Mouse (Mus musculus): ENCODE data around the gene Ints11. TPM values are rescaled to one million over a fixed set of nuclear protein-coding genes. Genes with fewer than 3 reads are reported as not detected.
A peak's percentile ranks its signal among the peaks of the same experiment; 100 is the strongest.

Ints11 gene
- total and polyA plus RNA-seq, 3 experiments = 77.1 to 103 (median 83.9) TPM

GRCm38 (mm10) chr4:155856071-155856470, 13.3 kb upstream of the Ints11 start:
- Histone ChIP-seq H3K9ac (ENCODE audit: insufficient read depth, low read depth) (no peak overlapping the region), H3K36me3 (replicated peaks in 1 of 2; ENCODE audit: control insufficient read depth in 1 of 2, insufficient read depth in 1 of 2, low read length in 1 of 2) (peaks cover 71 to 94% of the 10 kb centered on the region in 2 experiments), H3K4me3 (replicated peaks in 1 of 3; ENCODE audit: low read depth in 2 of 3, low read length in 2 of 3, poor library complexity in 1 of 3) (no peak overlapping the region), H3K4me2 (ENCODE audit: insufficient read depth, low read depth, poor library complexity, severe bottlenecking) (no peak overlapping the region), H3K9me3 (replicated peaks; ENCODE audit: low read length) (no peaks in the 10 kb centered on the region), H3K4me1 (ENCODE audit: control insufficient read depth in 1 of 2, insufficient read depth in 2 of 2) (peaks cover 12 to 21% of the 10 kb centered on the region in 2 experiments), H3K79me2 (replicated peaks; ENCODE audit: control insufficient read depth, extremely low read depth, insufficient read depth, poor library complexity, severe bottlenecking) (peaks cover 4% of the 10 kb centered on the region; the same call in 1 of the 2 replicates), H3K27me3 (replicated peaks) (no peaks in the 10 kb centered on the region), H3K27ac (ENCODE audit: insufficient read depth, low read depth) (no peak overlapping the region)
- dilution Hi-C loops (cut with MboI; ENCODE audit: extremely low pct_ligation_motif_present, extremely low pct_unique_long_range_greater_than_20kb, low sequenced_read_pairs) = no loop called here
- no peak for TF ChIP-seq JUN (IDR thresholded peaks at IDR 0.05; ENCODE audit: insufficient read depth, low read depth, low read length)
- no peak for TF ChIP-seq POLR2AphosphoS2 (IDR thresholded peaks at IDR 0.05; ENCODE audit: low read depth, low read length)
- TF ChIP-seq JUND (conservative IDR thresholded peaks at IDR 0.05; ENCODE audit: low read depth, low read length) = no peak
- in situ Hi-C loops (cut with MboI; ENCODE audit: low pct_ligation_motif_present, low pct_unique_long_range_greater_than_20kb, low sequenced_read_pairs) = no loop called here
- DNase-seq (ENCODE audit: extremely low read depth) = no peak

GRCm38 (mm10) chr4:155856881-155857280, 12.5 kb upstream of the Ints11 start:
- in situ Hi-C loops (cut with MboI; ENCODE audit: low pct_ligation_motif_present, low pct_unique_long_range_greater_than_20kb, low sequenced_read_pairs) = no loop called here
- dilution Hi-C loops (cut with MboI; ENCODE audit: extremely low pct_ligation_motif_present, extremely low pct_unique_long_range_greater_than_20kb, low sequenced_read_pairs) = no loop called here
- H3K27me3 ChIP-seq (replicated peaks) = no peaks in the 10 kb centered on the region
- H3K79me2 ChIP-seq (replicated peaks; ENCODE audit: control insufficient read depth, extremely low read depth, insufficient read depth, poor library complexity, severe bottlenecking) = no peaks in the 10 kb centered on the region
- no peak overlapping the region for H3K9ac ChIP-seq (ENCODE audit: insufficient read depth, low read depth)
- no peak for DNase-seq (ENCODE audit: extremely low read depth)
- TF ChIP-seq HCFC1 (IDR thresholded peaks at IDR 0.05; ENCODE audit: low read depth, low read length) = no peak
- no peak for TF ChIP-seq MYC (IDR thresholded peaks at IDR 0.05; ENCODE audit: low read depth, low read length)
- TF ChIP-seq CHD1 (IDR thresholded peaks at IDR 0.05; ENCODE audit: low read depth, low read length) = no peak
- TF ChIP-seq E2F4 (IDR thresholded peaks at IDR 0.05; ENCODE audit: insufficient replicate concordance, low read depth, low read length) = no peak
- no peak for TF ChIP-seq PAX5 (IDR thresholded peaks at IDR 0.05; ENCODE audit: low read length)
- no peak for TF ChIP-seq IRF4 (IDR thresholded peaks at IDR 0.05; ENCODE audit: low read depth, low read length)
- TF ChIP-seq ZNF384 (IDR thresholded peaks at IDR 0.05; ENCODE audit: low read depth, low read length) = no peak
- no peak for TF ChIP-seq UBTF (IDR thresholded peaks at IDR 0.05; ENCODE audit: low read depth, low read length)
- TF ChIP-seq RAD21 (IDR thresholded peaks at IDR 0.05; ENCODE audit: low read depth, low read length) = no peak
- TF ChIP-seq ELF1 (IDR thresholded peaks at IDR 0.05; ENCODE audit: low read depth, low read length) = no peak
- no peak for TF ChIP-seq JUND (conservative IDR thresholded peaks at IDR 0.05; ENCODE audit: low read depth, low read length)
- no peaks in the 10 kb centered on the region for H3K9me3 ChIP-seq (replicated peaks; ENCODE audit: low read length)
- H3K4me3 ChIP-seq (replicated peaks in 1 of 3; ENCODE audit: low read depth in 2 of 3, low read length in 2 of 3, poor library complexity in 1 of 3) = no peak overlapping the region
- peaks cover 5 to 12% of the 10 kb centered on the region in 2 experiments for H3K4me1 ChIP-seq (ENCODE audit: control insufficient read depth in 1 of 2, insufficient read depth in 2 of 2)
- H3K36me3 ChIP-seq (replicated peaks in 1 of 2; ENCODE audit: control insufficient read depth in 1 of 2, insufficient read depth in 1 of 2, low read length in 1 of 2) = peaks cover 79 to 96% of the 10 kb centered on the region in 2 experiments
- no peak overlapping the region for H3K27ac ChIP-seq (ENCODE audit: insufficient read depth, low read depth)
- H3K4me2 ChIP-seq (ENCODE audit: insufficient read depth, low read depth, poor library complexity, severe bottlenecking) = no peak overlapping the region

DNA sequence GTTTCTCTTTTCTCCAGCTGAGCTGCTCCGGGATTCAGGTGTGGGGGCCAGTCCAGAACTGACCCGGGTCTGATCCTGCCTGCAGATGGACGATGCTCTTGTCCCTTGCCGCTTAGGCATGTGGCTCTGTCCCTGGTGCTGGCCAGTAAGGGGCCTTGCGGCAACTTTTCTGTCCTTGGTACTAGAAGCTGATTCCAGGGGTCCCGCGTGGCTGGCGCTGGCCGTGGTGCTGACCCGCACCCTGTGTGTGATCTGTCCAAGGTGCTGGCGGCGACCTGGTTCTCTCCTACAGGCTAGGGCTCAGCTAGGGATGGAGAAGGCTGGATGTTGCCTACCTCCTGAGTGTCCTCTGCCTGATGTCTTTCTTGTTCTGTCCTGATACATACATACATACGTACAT, 10.0 kb upstream of the Ints11 start:
- Histone ChIP-seq H3K27ac (ENCODE audit: insufficient read depth, low read depth) (no peak overlapping the region), H3K79me2 (replicated peaks; ENCODE audit: control insufficient read depth, extremely low read depth, insufficient read depth, poor library complexity, severe bottlenecking) (no peaks in the 10 kb centered on the region), H3K4me2 (ENCODE audit: insufficient read depth, low read depth, poor library complexity, severe bottlenecking) (no peak overlapping the region), H3K9ac (ENCODE audit: insufficient read depth, low read depth) (no peak overlapping the region), H3K4me1 (ENCODE audit: control insufficient read depth in 1 of 2, insufficient read depth in 2 of 2) (peaks cover 4 to 16% of the 10 kb centered on the region in 2 experiments; a peak in 3 of 4 replicates), H3K36me3 (replicated peaks in 1 of 2; ENCODE audit: control insufficient read depth in 1 of 2, insufficient read depth in 1 of 2, low read length in 1 of 2) (peaks cover 74 to 99% of the 10 kb centered on the region in 2 experiments), H3K27me3 (replicated peaks) (no peaks in the 10 kb centered on the region), H3K9me3 (replicated peaks; ENCODE audit: low read length) (no peaks in the 10 kb centered on the region), H3K4me3 (replicated peaks in 1 of 3; ENCODE audit: low read depth in 2 of 3, low read length in 2 of 3, poor library complexity in 1 of 3) (no peak overlapping the region)
- no peak for DNase-seq (ENCODE audit: extremely low read depth)
- in situ Hi-C loops (cut with MboI; ENCODE audit: low pct_ligation_motif_present, low pct_unique_long_range_greater_than_20kb, low sequenced_read_pairs) (no loop called here), dilution Hi-C loops (cut with MboI; ENCODE audit: extremely low pct_ligation_motif_present, extremely low pct_unique_long_range_greater_than_20kb, low sequenced_read_pairs) (no loop called here)
- TF ChIP-seq MXI1 (IDR thresholded peaks at IDR 0.05; ENCODE audit: low read depth, low read length) (peak; percentile 91), RCOR1 (conservative IDR thresholded peaks at IDR 0.05; ENCODE audit: low read depth, low read length) (no peak), TBP (conservative IDR thresholded peaks at IDR 0.05; ENCODE audit: low read depth, low read length) (no peak), USF2 (conservative IDR thresholded peaks at IDR 0.05; ENCODE audit: low read depth, low read length) (no peak), IRF4 (IDR thresholded peaks at IDR 0.05; ENCODE audit: low read depth, low read length) (no peak), NRF1 (IDR thresholded peaks at IDR 0.05; ENCODE audit: low read depth, low read length) (no peak), ZNF384 (IDR thresholded peaks at IDR 0.05; ENCODE audit: low read depth, low read length) (no peak), SIN3A (IDR thresholded peaks at IDR 0.05; ENCODE audit: low read length) (peak; percentile 94), PAX5 (IDR thresholded peaks at IDR 0.05; ENCODE audit: low read length) (no peak)

All from CH12.LX (cell line).